Mouse (Mus musculus): Measurements from ENCODE around the gene Slc9c1. TPM values are rescaled to one million over a fixed set of nuclear protein-coding genes. Genes with fewer than 3 reads are reported as not detected.
"Not testable (repeated sequence)": the region's sequence is repeated elsewhere in the genome, so short reads cannot be mapped to it uniquely, and the experiment has no call there.

The Slc9c1 gene
- polyA plus RNA-seq (2015; fragmentation: Nextera tagmentation; extraction: Ambion mirVana) = not detected in 2 replicates

GRCm38 (mm10) chr16:45535009-45535408, at the start of gene Slc9c1:
Slc9c1 (plus strand) TSS chr16:45535309.
- DNase-seq = no peak
- 70% methylated on average over 5 of the region's 5 CpGs for WGBS (ENCODE audit: insufficient replicate concordance)
- no peak within 1 kb of the TSS for H3K4me2 ChIP-seq

GRCm38 (mm10) chr16:45492927-45493326, 42.2 kb upstream of the Slc9c1 start, which contains the start of gene Gm609:
Gm609 (minus strand) TSS chr16:45492969.
- DNase-seq (no peak), ATAC-seq (ENCODE audit: low read depth) (no peak)
- WGBS (ENCODE audit: insufficient replicate concordance) = 73% methylated on average over 5 of the region's 5 CpGs
- no peaks in the 10 kb centered on the region for H3K9me3 ChIP-seq (replicated peaks)
- no peak within 1 kb of the TSS for H3K9ac ChIP-seq
- no peaks in the 10 kb centered on the region for H3K4me1 ChIP-seq (replicated peaks)
- H3K36me3 ChIP-seq = no peaks in the 10 kb centered on the region
- H3K4me2 ChIP-seq = no peak within 1 kb of the TSS
- H3K27me3 ChIP-seq = no peaks in the 10 kb centered on the region
- H3K27ac ChIP-seq = no peak within 1 kb of the TSS
- H3K4me3 ChIP-seq (replicated peaks) = no peak within 1 kb of the TSS

More at GRCm38 (mm10) chr16:45535009-45535408, at the start of gene Slc9c1:
- Histone ChIP-seq H3K4me1 (replicated peaks) (no peaks in the 10 kb centered on the region), H3K9ac (no peak within 1 kb of the TSS), H3K36me3 (no peaks in the 10 kb centered on the region), H3K4me3 (replicated peaks) (no peak within 1 kb of the TSS), H3K27ac (no peak within 1 kb of the TSS), H3K9me3 (replicated peaks) (no peaks in the 10 kb centered on the region), H3K27me3 (no peaks in the 10 kb centered on the region)
- ATAC-seq (ENCODE audit: low read depth) = no peak

- no peak for DNase-seq
- H3K9me3 ChIP-seq (replicated peaks) = no peaks in the 10 kb centered on the region
- no peaks in the 10 kb centered on the region for H3K27me3 ChIP-seq
- H3K4me1 ChIP-seq (replicated peaks) = no peaks in the 10 kb centered on the region
- no peak overlapping the region for H3K9ac ChIP-seq
- ATAC-seq (ENCODE audit: low read depth) = no peak
- H3K4me2 ChIP-seq = no peak overlapping the region
- no peak overlapping the region for H3K27ac ChIP-seq
- 64% methylated on average over 1 of the region's 1 CpGs for WGBS (ENCODE audit: insufficient replicate concordance)
- H3K4me3 ChIP-seq (replicated peaks) = no peak overlapping the region
- no peaks in the 10 kb centered on the region for H3K36me3 ChIP-seq
These were observed 39.8 kb upstream of the Slc9c1 start for GRCm38 (mm10) chr16:45495326-45495725.

GRCm38 (mm10) chr16:45525551-45525950, 9.6 kb upstream of the Slc9c1 start:
- H3K27me3 ChIP-seq = no peaks in the 10 kb centered on the region
- H3K4me2 ChIP-seq = no peak overlapping the region
- no peak overlapping the region for H3K27ac ChIP-seq
- no peak for ATAC-seq (ENCODE audit: low read depth)
- H3K4me1 ChIP-seq (replicated peaks) = no peaks in the 10 kb centered on the region
- 23% methylated on average over 5 of the region's 5 CpGs for WGBS (ENCODE audit: insufficient replicate concordance)
- no peaks in the 10 kb centered on the region for H3K9me3 ChIP-seq (replicated peaks)
- no peak for DNase-seq
- no peak overlapping the region for H3K9ac ChIP-seq
- no peak overlapping the region for H3K4me3 ChIP-seq (replicated peaks)
- H3K36me3 ChIP-seq = no peaks in the 10 kb centered on the region

GRCm38 (mm10) chr16:45531950-45532349, 3.2 kb upstream of the Slc9c1 start, which contains the start of gene Gm17783:
Gm17783 (minus strand) TSS chr16:45532050.
- Histone ChIP-seq H3K4me3 (replicated peaks) (no peak within 1 kb of the TSS), H3K9ac (no peak within 1 kb of the TSS), H3K36me3 (no peaks in the 10 kb centered on the region), H3K27me3 (no peaks in the 10 kb centered on the region), H3K4me2 (no peak within 1 kb of the TSS), H3K9me3 (replicated peaks) (no peaks in the 10 kb centered on the region), H3K27ac (no peak within 1 kb of the TSS), H3K4me1 (replicated peaks) (no peaks in the 10 kb centered on the region)
- DNase-seq = no peak
- no peak for ATAC-seq (ENCODE audit: low read depth)
- 58% methylated on average over 4 of the region's 4 CpGs for WGBS (ENCODE audit: insufficient replicate concordance)

GRCm38 (mm10) chr16:45538342-45538741, 3.2 kb downstream of the Slc9c1 start:
- 40% methylated on average over 1 of the region's 1 CpGs for WGBS (ENCODE audit: insufficient replicate concordance)
- H3K9ac ChIP-seq; ATAC-seq (ENCODE audit: low read depth); DNase-seq; H3K27ac ChIP-seq; H3K4me2 ChIP-seq; H3K27me3 ChIP-seq; H3K9me3 ChIP-seq (replicated peaks); H3K36me3 ChIP-seq; H3K4me3 ChIP-seq (replicated peaks); H3K4me1 ChIP-seq (replicated peaks): not testable (repeated sequence)

- no peaks in the 10 kb centered on the region for H3K36me3 ChIP-seq
- no peaks in the 10 kb centered on the region for H3K9me3 ChIP-seq (replicated peaks)
- DNase-seq (no peak), ATAC-seq (ENCODE audit: low read depth) (peak; percentile 62)
- H3K27ac ChIP-seq = no peak overlapping the region
- H3K27me3 ChIP-seq = no peaks in the 10 kb centered on the region
- no peak overlapping the region for H3K9ac ChIP-seq
- H3K4me2 ChIP-seq = no peak overlapping the region
- H3K4me3 ChIP-seq (replicated peaks) = no peak overlapping the region
- peaks cover 4% of the 10 kb centered on the region; the same call in 1 of the 2 replicates for H3K4me1 ChIP-seq (replicated peaks)
These were observed 7.0 kb downstream of the Slc9c1 start for GRCm38 (mm10) chr16:45542108-45542507.

- Histone ChIP-seq H3K27ac (no peak overlapping the region), H3K4me2 (no peak overlapping the region), H3K36me3 (no peaks in the 10 kb centered on the region), H3K4me1 (replicated peaks) (peaks cover 4% of the 10 kb centered on the region; the same call in 1 of the 2 replicates), H3K27me3 (no peaks in the 10 kb centered on the region), H3K9me3 (replicated peaks) (no peaks in the 10 kb centered on the region), H3K4me3 (replicated peaks) (no peak overlapping the region), H3K9ac (no peak overlapping the region)
- no peak for DNase-seq
- 24% methylated on average over 3 of the region's 3 CpGs for WGBS (ENCODE audit: insufficient replicate concordance)
- no peak for ATAC-seq (ENCODE audit: low read depth)
These were observed 9.2 kb downstream of the Slc9c1 start for GRCm38 (mm10) chr16:45544341-45544740.

GRCm38 (mm10) chr16:45547982-45548381, 12.9 kb downstream of the Slc9c1 start:
- no peaks in the 10 kb centered on the region for H3K36me3 ChIP-seq
- no peaks in the 10 kb centered on the region for H3K9me3 ChIP-seq (replicated peaks)
- DNase-seq (no peak), ATAC-seq (ENCODE audit: low read depth) (no peak)
- H3K4me3 ChIP-seq (replicated peaks) = no peak overlapping the region
- no peak overlapping the region for H3K9ac ChIP-seq
- no peaks in the 10 kb centered on the region for H3K4me1 ChIP-seq (replicated peaks)
- H3K27ac ChIP-seq = no peak overlapping the region
- no peak overlapping the region for H3K4me2 ChIP-seq
- no peaks in the 10 kb centered on the region for H3K27me3 ChIP-seq

GRCm38 (mm10) chr16:45551579-45551978, 16.5 kb downstream of the Slc9c1 start:
- no peak overlapping the region for H3K27ac ChIP-seq
- H3K4me2 ChIP-seq = no peak overlapping the region
- no peaks in the 10 kb centered on the region for H3K27me3 ChIP-seq
- ATAC-seq (ENCODE audit: low read depth) (no peak), DNase-seq (no peak)
- no peaks in the 10 kb centered on the region for H3K9me3 ChIP-seq (replicated peaks)
- 50% methylated on average over 2 of the region's 2 CpGs for WGBS (ENCODE audit: insufficient replicate concordance)
- no peak overlapping the region for H3K4me3 ChIP-seq (replicated peaks)
- no peaks in the 10 kb centered on the region for H3K4me1 ChIP-seq (replicated peaks)
- no peak overlapping the region for H3K9ac ChIP-seq
- H3K36me3 ChIP-seq = no peaks in the 10 kb centered on the region

GRCm38 (mm10) chr16:45561747-45562146, 26.6 kb downstream of the Slc9c1 start:
- no peaks in the 10 kb centered on the region for H3K36me3 ChIP-seq
- no peak for ATAC-seq (ENCODE audit: low read depth)
- H3K4me3 ChIP-seq (replicated peaks) = no peak overlapping the region
- H3K27ac ChIP-seq = no peak overlapping the region
- DNase-seq = no peak
- H3K9ac ChIP-seq = no peak overlapping the region
- 21% methylated on average over 3 of the region's 3 CpGs for WGBS (ENCODE audit: insufficient replicate concordance)
- H3K4me1 ChIP-seq (replicated peaks) = no peaks in the 10 kb centered on the region
- no peak overlapping the region for H3K4me2 ChIP-seq
- no peaks in the 10 kb centered on the region for H3K27me3 ChIP-seq
- H3K9me3 ChIP-seq (replicated peaks) = no peaks in the 10 kb centered on the region

GRCm38 (mm10) chr16:45572307-45572706, 37.2 kb downstream of the Slc9c1 start:
- Histone ChIP-seq H3K4me3 (replicated peaks) (no peak overlapping the region), H3K4me1 (replicated peaks) (peaks cover 9% of the 10 kb centered on the region), H3K9ac (no peak overlapping the region), H3K27ac (peak overlapping the region; percentile 75), H3K27me3 (no peaks in the 10 kb centered on the region), H3K9me3 (replicated peaks) (no peaks in the 10 kb centered on the region), H3K4me2 (0 out of 2 replicates have a peak overlapping the region, but pooled peaks have one; percentile 10), H3K36me3 (no peaks in the 10 kb centered on the region)
- DNase-seq (peak; percentile 24), ATAC-seq (ENCODE audit: low read depth) (peak; percentile 94)
- 13% methylated on average over 3 of the region's 3 CpGs for WGBS (ENCODE audit: insufficient replicate concordance)
